Mouse (Mus musculus) layer of hippocampus, adult 9-11 months (tissue): Measurements from ENCODE around the gene Pfn3.

Experiments
- DNase-seq: peaks from one replicate; pipeline ENCODE4 v3.0.0; 2022

The Pfn3 gene

DNA sequence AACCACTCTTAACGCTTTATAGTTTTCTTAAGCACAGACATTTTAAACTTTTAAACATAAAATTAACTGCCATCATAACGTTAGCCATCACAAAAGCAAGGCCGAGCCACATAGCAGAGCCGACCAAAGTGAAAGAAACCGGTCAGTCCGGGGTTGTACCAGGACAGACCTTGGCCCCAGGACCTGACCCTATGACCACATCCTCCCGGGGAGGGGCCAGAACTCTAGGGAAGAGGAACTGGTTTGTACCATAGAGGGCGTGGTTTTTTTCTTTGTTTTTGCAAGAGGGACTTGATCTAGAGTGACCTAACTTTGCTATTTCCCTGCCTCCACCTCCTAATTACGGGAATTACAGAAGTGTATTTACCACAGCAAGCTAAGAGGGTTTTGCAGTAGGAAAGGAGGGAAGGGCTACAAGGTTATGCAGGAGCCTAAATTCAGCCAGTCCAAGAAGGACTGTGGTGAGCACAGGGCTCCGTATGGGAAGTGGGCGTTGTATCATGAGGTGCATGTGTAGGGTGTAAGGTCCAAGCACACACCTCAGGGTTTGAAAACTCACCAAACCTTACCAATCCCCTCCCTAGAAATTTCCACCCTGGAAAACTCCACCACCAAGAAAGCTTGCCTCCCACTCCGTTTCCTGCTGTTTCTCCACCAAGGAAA, 14.3 kb upstream of the Pfn3 start:
- no peak for DNase-seq

DNA sequence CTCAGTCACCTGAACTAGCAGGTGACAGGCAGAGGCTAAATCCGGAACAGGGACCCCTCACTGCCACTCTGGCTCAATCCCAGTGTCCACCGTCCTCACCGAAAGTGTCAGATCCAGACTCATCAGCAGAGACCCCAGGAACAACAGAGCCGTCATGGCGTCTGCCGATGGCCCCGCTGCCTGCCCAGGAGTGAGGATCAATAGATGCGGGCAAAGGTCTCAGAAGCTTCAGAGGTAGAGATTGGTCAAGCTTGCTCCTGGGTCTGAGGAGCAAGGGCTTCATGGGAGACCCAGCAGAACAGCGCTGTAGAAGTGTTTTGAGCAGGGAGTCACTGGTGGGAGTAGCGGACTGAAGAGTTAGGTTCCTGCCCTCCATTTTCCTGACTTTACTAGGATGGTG, 11.6 kb upstream of the Pfn3 start, which contains the start of gene F12:
Gene F12 (minus strand): TSS at position 181 of the 400 bp plus-strand sequence.
- no peak for DNase-seq

DNA sequence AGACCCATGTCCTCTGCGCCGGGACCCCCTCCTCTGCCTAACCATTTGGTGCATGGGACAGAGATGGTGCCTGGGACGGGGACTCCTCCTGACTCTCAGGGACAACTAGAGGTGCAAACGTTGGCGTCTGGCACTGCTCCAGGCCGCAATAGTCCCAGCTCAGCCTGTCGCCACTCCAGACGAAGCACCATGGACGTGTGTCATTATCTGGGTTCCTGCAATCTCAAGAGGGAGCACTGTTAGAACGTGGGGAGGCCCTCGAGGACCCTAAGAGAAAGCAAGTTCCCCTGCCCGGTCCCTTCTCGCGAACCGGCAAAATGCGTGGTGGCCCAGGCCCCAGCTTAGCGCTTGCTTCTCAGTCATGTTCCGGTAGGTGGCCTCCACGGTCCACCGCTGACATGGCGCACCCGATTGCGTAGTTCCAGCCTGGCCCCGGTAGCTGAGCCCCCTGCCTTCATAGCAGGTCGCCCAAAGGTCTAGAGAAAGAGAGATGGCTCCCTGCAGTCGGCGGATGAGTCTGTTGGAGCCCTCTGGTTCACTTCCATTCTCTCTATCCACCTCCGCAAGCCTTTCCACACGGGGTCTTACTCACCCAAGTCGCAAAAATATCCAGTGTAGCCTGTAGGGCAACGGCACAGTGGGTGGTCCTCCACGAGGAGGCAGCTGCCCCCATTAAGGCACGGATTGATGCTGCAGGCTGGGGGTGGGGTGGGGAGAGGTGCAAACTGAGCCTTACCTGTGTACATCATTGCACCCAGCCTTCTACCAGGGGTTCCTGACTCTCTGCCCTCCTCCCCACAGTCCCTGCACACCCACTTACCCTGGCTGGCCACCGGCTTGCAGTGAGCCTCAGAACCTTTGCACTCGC, 6.1 kb upstream of the Pfn3 start:
- peak; percentile 63 for DNase-seq

DNA sequence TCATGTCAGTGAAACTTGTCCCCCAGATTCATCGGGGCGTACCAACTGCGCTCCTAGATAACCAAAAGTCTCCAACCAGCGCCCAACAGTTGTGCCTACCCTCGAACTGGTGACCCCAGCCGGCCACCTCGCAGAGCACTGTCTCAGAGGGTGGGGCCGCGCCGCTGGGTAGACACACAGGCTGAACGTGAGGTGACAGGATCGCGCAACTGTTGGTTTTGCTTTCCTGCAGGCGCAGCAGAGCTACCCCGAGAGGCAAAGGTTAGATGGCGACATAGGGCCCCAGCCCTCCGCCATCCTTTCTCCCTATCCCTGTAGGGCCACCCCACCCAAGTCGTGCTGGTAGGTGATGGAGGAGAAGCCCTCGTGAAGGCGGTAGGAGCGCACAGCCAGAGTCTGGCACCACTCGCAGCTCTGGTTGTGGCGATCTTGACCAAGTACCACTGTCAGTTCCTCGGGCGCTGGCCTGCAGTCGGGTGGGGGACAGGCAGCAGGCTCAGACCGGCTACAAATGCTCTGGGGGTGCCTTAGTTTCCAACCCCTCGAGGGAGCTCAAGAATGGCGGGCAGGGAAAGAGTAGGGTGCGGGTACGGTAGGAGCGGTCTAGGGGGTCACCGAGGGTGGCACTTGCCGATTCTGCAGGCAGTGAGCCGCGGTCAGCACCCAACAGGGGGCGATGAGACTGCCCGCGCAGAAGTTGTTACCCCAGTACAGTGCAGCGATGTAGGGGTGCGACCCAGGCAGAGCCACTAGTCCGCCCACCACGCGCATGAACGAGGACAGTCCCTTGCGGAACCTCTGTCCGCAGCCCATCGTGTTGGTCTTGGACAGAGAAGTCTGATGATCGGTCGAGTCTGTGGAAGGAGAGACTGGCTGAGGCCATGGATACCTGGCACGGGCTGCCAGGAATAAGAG, 5.2 kb upstream of the Pfn3 start:
- DNase-seq = no peak

DNA sequence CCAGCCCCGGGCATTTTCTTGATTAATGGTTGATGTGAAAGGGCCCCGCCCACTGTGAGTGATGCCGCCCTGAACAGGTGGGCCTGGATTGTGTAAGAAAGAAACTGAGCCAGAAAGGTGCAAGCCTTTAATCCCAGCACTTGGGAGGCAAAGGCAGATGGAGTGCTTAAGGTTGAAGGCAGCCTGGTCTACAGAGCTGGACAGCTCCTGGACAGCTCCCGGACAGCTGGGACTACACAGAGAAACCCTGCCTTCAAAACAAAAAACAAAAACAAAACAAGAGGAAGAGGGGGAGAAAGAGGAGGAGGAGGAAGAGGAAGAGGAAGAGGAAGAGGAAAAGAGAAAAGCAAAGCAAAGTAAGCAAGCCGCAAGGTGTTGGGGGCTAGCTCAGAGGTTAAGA, 4.1 kb upstream of the Pfn3 start:
- no peak for DNase-seq

DNA sequence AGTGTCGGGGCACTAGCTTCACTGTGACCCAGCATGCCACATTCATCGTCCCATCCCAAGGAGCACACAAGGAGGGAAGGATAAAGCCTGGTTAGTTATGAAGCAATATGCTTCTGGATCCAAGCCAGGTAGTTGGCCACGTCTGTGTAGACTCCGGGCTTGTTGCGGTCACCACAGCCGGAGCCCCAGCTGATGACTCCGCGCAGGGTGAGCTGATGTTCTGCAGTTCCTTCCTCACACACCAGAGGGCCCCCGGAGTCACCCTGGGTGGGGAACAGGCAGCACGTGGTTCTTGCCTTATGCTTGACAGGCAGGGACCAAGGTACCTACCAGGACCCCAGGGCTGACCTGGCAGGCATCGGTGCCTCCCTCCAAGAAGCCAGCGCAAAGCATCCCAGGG, 3.0 kb upstream of the Pfn3 start:
- peak; percentile 71 for DNase-seq

DNA sequence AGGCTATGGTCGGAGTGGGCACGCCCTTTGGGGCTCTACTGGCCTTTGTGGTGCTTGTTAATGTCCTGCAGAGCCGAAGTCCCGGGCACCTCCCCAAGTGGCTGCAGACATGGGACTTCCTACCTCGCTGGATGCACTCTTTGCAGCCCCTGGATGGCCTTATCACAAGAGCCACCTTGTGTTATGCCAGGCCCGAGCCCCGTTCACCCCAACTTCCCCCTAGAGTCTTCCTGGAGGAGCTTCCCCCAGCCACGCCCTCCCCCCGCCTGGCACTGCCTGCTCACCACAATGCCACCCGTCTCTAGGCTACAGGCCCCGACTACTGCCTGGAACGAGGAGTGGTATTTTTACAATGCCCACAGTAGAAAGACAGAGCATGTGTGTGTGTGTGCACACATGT, 1.7 kb downstream of the Pfn3 start:
- DNase-seq = no peak

DNA sequence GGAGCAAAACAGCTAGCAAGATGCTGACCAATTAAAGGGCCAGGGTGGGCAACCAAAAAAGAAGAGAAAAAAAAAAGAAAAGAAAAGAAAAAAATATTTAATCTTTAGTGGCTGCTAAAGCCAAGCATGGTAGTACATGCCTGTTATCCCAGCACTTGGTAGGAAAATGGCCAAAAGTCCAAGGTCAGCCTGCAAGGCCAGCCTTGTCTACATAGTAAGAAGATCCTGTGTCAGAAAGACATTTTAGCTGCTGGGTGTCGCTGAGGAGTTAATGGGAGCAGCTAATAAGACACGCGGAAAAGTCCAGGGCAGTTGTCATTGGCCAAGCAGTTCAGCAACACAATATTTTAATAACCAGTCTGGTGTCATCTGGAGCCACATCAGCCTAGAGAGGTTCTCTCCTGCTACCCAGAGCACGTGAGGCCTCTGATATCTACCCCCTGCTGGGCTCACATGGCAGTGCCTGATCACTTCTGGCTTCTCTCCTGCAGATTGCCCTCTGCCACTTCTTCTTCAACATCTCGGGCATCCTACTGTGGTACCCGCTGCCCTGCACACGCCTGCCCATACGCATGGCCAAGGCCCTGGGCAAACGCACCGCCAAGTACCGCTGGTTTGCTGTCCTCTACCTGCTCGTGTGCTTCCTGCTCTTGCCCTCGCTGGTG, 2.3 kb downstream of the Pfn3 start:
- DNase-seq = no peak

DNA sequence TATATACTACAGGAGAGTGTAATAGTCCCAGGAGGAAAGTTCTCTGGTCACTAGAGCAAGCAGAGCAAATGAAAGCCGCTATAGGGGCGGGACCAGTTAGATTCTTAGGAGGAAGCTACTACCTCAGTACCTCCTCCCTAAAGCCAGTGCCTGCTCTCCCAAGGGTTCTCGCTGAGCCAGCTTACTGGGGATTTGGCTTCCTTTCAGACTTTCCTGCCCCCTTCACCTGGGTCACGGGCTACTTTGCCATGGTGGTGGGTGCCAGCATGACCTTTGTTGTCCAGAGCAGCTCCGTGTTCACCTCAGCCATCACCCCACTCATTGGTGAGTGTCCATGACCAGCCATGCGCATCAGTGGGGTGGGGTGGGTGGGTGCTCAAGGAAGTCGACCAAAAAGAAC, 3.2 kb downstream of the Pfn3 start:
- DNase-seq = no peak

DNA sequence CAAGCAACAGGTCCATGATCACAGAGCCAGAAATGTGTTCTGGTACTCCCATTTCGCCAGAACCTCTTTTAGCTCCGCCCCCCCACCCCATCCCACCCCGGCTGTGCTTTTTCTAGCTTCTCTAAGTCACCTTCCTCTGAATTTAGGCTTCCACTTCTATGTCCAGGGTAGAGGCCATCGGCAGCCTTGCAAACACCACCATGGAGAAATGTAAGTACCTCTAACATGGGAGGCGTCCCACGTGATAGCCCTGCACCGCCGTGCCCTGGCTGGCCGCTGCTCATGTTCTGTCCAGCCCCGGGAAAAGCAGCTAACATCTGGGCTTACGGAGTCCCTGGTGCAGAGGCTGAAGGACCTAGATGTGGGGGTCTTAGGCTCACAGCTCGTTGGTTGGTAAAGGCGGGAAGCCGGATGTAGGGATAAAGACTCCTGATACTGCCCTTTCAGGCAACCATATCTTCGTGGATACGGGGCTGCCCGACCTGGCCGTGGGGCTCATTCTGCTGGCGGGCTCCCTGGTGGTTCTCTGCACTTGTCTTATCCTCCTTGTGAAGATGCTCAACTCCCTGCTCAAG, 6.4 kb downstream of the Pfn3 start:
- no peak for DNase-seq

DNA sequence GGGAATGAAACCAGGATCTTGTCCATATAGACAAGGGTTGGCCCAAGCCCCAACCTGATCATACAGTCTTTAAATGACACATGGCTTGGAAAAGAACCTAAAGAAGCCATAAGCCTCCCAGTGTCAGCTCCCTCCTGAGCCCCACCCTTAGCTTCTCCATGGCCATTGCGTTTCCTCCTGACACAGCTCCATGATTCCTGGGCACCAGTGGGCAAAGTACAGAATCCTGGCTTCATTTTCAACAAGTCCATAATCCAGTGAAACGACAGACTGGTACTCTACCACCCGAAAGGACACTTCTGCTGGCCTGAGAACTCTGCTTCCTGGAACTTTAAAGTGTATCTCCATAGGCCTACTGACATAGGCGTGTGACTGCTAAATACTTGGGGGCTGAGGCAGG, 7.7 kb downstream of the Pfn3 start:
- DNase-seq = no peak

DNA sequence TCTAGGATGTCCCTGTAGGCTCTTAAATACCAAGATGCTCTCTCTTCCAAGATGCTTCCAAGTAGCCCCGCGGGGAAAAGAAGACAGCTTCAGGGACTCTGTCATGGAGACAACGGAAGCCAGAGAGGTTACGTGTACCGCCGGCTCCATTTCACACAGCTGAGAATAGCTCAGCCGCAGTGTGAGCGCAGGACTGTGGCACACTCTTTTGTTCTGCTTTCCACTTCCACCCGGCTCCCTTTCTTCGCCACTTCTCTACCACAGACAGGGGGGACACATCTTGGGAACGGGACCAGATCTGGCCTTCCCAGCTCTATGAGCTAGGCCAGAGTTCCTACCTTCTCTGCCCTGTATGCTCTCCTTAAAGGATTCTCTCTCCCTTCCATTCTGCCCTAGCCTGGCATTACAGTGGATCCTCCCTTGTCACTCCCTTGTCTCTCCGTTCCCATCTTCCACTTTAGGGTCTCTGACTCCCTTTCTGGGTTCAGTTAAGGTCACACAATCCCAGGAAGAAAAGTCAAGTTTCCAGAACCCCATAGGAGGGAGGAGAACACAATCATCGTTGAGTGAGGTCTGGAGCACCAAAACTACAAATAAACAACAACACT, 9.1 kb downstream of the Pfn3 start:
- DNase-seq = no peak

DNA sequence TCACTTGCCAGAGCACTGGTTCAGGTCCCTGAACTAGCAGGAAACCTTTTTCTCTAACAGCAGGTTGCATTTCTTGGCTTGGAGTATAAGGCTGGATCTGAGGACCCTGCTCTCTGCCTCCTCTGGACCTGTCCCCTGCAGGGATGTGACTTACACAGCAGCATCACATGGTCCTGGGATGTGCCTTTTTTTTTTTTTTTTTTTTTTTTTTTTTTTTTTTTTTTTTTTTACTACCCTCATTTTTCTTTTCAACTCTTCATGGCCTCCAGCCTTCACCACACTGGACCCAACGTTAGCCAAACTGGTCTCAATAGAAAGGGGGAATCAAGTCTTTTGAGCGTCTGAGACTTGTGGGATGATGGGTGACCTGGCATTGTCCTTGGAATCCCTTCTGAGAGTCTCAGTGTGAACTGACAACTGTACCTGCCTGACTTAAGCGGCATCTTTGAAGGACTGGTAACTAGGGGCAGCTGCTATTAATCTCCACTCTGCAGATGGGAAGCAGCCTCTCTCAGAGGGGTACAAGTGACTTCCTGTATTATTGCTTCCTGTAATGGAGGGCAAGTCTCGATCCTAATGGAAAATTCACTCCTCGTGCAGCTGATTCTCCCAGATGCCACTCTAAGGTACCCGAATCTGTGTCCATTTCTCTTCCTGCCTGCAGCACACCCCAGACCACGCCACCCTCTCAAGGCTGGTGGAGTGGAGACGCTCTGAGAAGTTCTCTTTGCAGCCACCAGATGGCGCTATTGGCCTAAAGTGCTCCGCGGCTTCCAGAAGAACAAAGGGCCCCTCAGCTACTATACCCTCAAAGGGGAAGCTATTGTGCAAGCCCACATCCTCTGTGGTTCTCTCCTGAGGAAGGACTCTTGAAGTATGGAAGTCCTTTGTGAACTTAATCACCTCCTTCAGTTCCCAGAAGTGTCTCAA, 9.9 kb downstream of the Pfn3 start:
- peak; percentile 68 for DNase-seq

DNA sequence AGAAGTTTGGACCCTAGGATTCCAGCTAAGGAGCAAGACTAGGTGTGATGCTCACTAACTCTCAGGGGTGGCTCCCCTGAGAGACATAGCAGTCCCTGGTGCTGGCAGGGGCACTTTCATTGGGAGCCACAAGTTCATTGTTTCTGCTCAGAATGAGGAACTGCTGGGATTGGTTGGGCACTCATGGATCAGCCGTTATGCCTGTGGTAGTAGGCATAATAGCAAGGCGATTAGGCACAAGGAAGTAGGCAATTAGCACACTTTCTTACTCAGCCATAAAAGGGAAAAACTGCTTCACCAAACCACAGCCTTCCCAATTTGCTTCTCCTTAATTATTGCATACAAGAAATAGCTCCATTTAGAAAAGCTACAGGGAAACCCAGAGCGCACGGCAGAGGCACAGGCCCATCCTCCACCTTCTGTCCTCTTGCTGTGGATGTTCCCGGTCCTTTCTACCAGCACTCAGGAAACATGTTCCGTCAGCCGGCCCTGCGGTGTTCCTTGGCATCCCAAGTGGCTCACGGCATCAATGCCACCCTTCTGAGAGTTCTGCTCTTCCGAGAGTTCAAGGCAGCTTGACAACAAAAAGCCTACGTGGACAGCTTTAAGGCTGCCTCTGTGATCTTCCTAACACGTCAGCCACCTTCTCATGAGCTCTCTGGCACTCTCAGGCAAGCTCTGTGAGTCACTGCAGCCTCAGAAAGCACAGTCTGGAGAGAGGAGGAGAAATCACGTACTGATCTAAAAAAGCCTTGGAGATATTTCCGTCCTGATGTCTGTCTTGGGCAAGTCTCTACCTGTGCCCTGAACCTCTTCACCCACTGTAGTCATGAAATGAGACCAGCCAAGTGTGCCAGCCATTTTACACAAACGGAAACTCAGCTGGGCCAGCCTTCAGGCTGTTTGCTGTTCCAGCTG, 10.8 kb downstream of the Pfn3 start:
- peak; percentile 54 for DNase-seq

DNA sequence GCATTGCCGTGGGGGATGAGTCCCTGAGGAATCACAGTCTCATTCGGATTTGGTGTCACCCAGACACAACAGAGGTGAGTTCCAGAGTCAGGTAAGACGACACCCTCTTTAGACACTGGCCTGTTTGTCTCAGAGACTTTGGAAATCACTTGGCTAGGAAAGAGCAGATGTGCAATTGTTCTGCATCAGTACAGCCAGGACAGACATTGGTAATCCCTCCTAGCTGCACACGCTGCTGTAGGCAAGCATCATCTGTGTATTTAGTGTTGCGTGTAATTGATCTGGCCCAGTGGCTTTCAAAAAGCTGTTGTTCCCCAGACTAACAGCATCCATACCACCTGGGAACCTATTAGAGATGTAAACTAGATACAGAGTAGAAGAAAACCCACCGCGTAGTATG, 11.8 kb downstream of the Pfn3 start:
- no peak for DNase-seq

DNA sequence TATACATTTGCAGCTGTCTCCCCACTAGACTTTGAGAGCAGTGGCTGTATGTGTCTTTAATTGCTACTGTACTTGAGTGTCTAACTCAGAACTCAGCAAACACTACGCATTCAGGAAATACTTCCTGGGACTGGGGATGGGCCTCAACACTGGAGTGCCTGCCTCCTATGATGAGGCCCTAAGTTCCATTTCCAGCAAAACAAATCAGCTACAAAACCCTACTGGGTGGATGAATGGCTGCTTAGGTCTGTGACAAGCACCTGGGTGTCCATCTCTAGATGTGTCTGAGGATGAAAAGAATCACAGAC, 15.0 kb downstream of the Pfn3 start:
- DNase-seq = no peak

DNA sequence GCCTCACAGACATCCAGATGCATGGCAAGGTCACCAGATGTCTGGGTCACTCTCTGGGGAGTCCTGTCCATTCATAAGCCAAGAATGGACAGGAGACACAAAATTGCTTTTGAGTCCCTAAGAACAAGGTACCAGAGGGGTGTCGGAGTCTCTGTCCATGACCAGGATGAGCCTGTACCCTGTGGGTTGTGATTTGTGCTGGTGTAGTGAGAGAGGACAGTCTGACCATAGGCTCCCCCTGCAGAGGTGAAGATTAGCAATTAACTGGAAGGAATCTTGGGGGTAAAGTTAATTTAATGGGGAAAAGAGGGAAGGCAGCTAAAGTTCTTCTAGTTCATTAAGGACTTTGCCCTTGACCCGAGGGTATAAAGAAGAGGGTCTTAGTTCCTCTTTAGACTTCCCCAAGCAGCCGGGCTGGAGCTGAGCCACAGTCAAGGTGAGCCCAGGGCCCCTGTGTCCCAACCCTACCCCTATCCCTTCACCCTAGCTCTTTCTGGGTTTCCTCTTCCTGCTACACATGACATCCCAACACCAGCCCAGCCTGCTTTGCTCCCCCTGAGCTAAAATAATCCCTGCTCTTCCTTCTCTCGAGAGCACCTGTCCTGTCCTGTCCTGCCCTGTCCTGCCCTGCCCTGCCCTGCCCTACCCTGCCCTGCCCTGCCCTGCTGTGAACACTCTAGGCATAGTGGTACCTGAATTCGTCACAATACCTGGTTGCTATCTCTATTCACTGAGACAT, 15.6 kb downstream of the Pfn3 start:
- DNase-seq = no peak

DNA sequence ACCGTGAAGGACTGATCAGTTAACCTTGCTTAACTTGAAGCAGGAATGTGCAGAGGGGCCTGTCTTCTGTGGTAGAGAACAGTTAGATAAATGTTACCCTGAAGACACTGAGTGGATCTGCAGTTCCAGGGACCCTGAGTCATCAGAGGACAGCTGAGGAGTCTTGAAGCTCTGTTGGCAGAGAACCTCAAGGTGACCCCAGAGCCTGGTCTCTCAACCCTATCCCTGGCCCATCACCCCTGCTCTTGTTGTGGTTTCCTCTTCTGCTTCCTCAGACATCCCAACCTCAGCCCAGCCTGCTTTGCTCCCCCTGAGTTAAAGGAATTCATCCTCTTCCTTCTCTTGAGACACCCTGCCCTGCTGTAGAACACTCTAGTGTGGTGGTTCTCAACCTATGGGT, 16.9 kb downstream of the Pfn3 start, which contains the start of gene Slc34a1:
Gene Slc34a1 (plus strand): TSS at position 100 of the 400 bp plus-strand sequence.
- DNase-seq = no peak

DNA sequence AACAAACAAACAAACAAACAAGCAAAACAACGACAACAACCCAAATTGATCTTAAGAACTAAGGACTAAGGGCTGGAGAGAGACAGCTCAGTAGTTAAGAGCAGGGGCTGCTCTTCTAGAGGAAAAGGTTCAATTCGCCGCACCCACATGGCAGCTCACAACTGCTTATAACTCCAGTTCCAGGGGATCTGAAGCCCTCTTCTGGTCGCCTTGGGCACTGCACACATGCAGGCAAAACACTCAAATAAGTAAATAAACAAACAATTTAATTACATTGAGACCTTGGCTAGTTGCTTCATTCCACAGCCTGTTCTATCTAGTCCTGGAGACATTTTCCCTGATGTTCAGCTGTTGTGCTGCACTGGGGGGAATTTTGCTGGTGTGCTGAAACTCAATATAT, 22.1 kb downstream of the Pfn3 start:
- no peak for DNase-seq
